Mouse (Mus musculus): Measurements from ENCODE around the gene Mtrr.

DNA sequence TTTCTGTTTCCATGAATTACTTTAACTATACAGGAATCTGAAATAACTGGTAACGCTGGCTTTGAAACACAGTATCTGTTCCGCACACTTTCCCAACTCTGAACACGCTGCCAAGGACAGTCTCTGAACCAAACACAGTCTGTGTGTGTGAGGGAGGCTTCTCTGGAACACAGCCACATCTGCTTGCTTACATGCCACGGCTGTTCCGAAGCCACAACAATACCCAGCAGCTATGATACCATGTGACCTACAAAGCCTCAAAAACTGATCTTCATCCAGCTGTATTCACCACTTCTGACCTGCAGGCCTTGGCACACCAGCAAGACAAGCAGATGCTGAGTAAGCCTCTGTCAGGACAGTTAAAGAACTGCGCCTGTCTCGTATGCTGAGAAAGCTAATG lies 4.0 kb downstream of the Mtrr start:
- TF ChIP-seq CTCF (IDR thresholded peaks at IDR 0.05; ENCODE audit: low read depth, low read length): no peak
- no peak for TF ChIP-seq POLR2A (IDR thresholded peaks at IDR 0.05; ENCODE audit: insufficient read depth, low read length)
- no peak for TF ChIP-seq EP300 (IDR thresholded peaks at IDR 0.05; ENCODE audit: insufficient read depth, low read depth, low read length)
